Mouse (Mus musculus): ENCODE measurements at regions not wholly inside any gene's neighbourhood (a gene's known extent, or its start where the extent isn't known, plus 50 kb on each side); places are given as distances from the start of the nearest gene placed in this dataset.
A peak's percentile ranks its signal among the peaks of the same experiment; 100 is the strongest.

DNA sequence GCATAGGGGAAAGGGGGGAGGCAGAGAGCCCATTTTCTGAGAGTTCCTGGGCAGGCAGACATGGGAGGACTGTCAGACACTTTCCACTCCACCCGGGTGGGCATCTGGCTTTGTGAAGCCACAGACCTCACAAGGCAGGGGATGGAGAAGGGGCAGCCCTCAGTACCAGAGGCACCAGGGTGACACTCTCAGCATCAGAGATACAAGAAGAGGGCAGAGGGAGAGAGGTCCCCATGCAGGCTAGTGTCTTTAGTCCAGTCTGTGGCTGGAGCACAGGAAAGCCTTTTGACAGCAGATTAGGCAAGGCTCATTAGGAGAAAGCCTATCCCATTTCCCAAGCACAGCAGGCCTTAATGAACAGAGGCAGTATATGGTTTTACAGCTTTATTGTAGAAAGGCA is 175.5 kb downstream of the Manea start:
- Histone ChIP-seq H3K36me3 (no peaks in the 10 kb centered on the region), H3K9ac (no peak overlapping the region), H3K4me1 (replicated peaks) (no peaks in the 10 kb centered on the region), H3K27ac (no peak overlapping the region), H3K27me3 (no peaks in the 10 kb centered on the region), H3K4me2 (no peak overlapping the region), H3K4me3 (no peak overlapping the region), H3K9me3 (no peaks in the 10 kb centered on the region)
- ATAC-seq (ENCODE audit: low FRiP score), result 0 out of 2 replicates have a peak, but pooled peaks have one; percentile 28
- whole genome bisulfite sequencing, result 47% methylated on average over 1 of the region's 1 CpGs

DNA sequence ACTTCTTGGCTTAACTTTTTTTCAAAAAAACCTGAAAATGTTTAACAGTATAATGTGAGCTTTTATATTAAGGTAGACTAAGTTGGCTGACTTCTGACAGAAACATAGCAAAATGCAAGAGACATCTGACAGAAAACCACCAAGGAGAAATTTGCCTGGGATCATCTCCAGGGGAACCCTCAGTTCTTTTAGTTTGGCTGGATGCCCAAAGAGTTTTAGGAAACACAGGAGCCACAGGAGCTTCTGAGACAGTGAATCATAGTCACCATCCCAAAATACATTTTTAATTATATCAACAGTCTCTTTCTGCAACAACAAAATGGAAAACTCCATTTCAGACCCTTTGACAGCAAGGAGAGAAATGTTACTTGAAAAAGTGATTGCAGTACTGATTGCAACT is 190.5 kb downstream of the Manea start:
- Histone ChIP-seq H3K27ac (no peak overlapping the region), H3K9ac (no peak overlapping the region), H3K9me3 (no peaks in the 10 kb centered on the region), H3K27me3 (no peaks in the 10 kb centered on the region), H3K4me2 (no peak overlapping the region), H3K4me1 (replicated peaks) (no peaks in the 10 kb centered on the region), H3K36me3 (no peaks in the 10 kb centered on the region), H3K4me3 (no peak overlapping the region)
- no peak for ATAC-seq (ENCODE audit: low FRiP score)

All from hindbrain, embryonic 13.5 days (tissue).